Mouse (Mus musculus): ENCODE measurements at regions not wholly inside any gene's neighbourhood (a gene's known extent, or its start where the extent isn't known, plus 50 kb on each side); places are given as distances from the start of the nearest gene placed in this dataset.

DNA sequence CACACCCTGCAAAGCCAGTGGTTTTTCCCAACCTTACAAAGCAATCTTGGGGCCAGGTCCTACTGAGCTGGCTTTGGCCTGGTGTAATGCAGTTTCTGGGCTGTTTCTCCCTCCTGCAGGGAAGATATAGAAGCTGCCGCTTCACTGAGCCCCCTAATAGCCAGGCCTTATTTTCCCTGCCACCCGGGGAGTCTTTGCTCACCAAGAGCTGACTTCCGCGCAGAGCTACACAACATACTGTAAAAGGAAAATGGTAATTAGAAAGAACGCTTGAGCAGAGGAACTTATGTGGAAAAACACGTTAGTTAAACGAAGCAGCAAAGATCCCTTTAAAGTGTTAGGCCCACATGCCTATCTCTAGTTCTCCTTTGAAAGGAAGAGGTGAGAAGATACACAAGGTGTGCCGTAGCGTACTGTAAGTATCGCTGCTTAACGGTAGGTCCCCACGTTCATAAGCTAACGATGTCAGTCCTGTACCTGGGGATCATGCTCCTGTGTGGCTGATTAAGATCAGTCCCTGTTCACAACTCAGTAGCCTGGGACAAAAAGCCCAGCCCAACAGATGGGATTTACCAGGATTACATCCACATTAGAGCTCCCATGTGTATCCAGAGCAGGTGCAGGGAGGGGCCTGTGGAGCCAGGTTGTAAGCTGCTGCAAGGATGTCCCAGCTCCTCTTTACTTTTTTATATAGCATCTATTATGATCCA lies 307.5 kb upstream of the Chd6 start:
- Histone ChIP-seq H3K36me3 (ENCODE audit: control insufficient read depth, insufficient read depth, low read length) (no peaks in the 10 kb centered on the region), H3K27ac (replicated peaks; ENCODE audit: low read depth, low read length) (no peak overlapping the region), H3K4me2 (ENCODE audit: low read depth, severe bottlenecking) (no peak overlapping the region), H3K4me1 (ENCODE audit: control insufficient read depth, insufficient read depth, low read length) (no peaks in the 10 kb centered on the region), H3K9me3 (ENCODE audit: control insufficient read depth, low read length) (no peaks in the 10 kb centered on the region), H3K4me3 (ENCODE audit: low read depth, low read length) (no peak overlapping the region), H3K9ac (ENCODE audit: low read length) (no peak overlapping the region), H3K27me3 (ENCODE audit: control insufficient read depth, insufficient read depth, low read length) (no peaks in the 10 kb centered on the region)
- no peak for ATAC-seq (ENCODE audit: insufficient number of reproducible peaks, low FRiP score, low TSS enrichment, low read depth)
- 75% methylated on average over 13 of the region's 13 CpGs for WGBS
- no peak for DNase-seq (ENCODE audit: low spot score)

DNA sequence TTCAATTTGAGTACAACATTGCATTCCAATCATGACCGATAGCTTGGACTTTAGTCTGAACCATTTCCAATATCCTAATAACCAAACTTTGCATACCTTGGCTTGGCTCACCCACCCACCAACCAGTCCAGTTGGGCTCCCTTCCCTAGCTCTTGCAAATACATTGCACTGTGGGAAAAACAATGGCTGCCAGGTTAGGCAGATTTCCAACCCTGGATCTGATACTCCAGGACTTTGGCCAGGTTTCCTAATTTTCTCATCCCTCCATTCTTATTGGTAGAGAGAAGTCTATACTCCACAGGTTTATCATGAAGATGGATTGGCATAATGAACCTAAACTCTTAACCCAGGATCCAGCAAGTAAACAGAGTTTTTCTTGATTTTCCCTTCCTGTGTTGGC lies 299.4 kb upstream of the Chd6 start:
- Histone ChIP-seq H3K27ac (replicated peaks; ENCODE audit: low read depth, low read length) (no peak overlapping the region), H3K27me3 (ENCODE audit: control insufficient read depth, insufficient read depth, low read length) (no peaks in the 10 kb centered on the region), H3K9me3 (ENCODE audit: control insufficient read depth, low read length) (no peaks in the 10 kb centered on the region), H3K4me3 (ENCODE audit: low read depth, low read length) (no peak overlapping the region), H3K4me2 (ENCODE audit: low read depth, severe bottlenecking) (no peak overlapping the region), H3K4me1 (ENCODE audit: control insufficient read depth, insufficient read depth, low read length) (no peaks in the 10 kb centered on the region), H3K36me3 (ENCODE audit: control insufficient read depth, insufficient read depth, low read length) (no peaks in the 10 kb centered on the region), H3K9ac (ENCODE audit: low read length) (no peak overlapping the region)
- ATAC-seq (ENCODE audit: insufficient number of reproducible peaks, low FRiP score, low TSS enrichment, low read depth) (no peak), DNase-seq (ENCODE audit: low spot score) (no peak)
- 93% methylated on average over 1 of the region's 1 CpGs for WGBS

DNA sequence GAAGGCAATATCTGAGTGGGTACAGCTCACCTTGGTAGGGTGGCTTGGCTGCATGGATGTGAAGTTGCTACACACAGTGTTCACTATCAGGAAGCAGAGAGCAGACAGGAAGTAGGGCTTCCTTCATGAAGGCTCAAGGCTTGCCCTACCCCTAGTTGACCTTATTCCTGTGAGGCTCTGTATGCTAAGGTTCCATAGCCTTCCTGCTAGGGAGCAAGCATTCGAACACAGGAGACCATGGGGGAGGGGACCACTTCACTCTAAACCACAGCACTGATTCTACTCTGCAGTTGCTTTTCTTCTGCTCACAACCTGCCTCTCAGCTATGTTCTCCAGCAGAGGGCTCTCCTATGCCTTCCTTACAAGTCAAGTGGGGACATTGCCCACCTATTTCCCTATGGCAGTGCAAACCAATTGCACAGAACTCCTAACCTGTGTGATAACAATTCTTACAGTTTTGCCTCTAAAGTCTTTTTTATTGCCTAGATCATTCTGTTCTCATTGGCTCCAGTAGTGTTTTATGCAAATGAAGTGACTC lies 297.0 kb upstream of the Chd6 start:
- Histone ChIP-seq H3K4me3 (ENCODE audit: low read depth, low read length) (no peak overlapping the region), H3K9ac (ENCODE audit: low read length) (no peak overlapping the region), H3K9me3 (ENCODE audit: control insufficient read depth, low read length) (no peaks in the 10 kb centered on the region), H3K27me3 (ENCODE audit: control insufficient read depth, insufficient read depth, low read length) (no peaks in the 10 kb centered on the region), H3K4me2 (ENCODE audit: low read depth, severe bottlenecking) (no peak overlapping the region), H3K36me3 (ENCODE audit: control insufficient read depth, insufficient read depth, low read length) (no peaks in the 10 kb centered on the region), H3K27ac (replicated peaks; ENCODE audit: low read depth, low read length) (no peak overlapping the region), H3K4me1 (ENCODE audit: control insufficient read depth, insufficient read depth, low read length) (no peaks in the 10 kb centered on the region)
- DNase-seq (ENCODE audit: low spot score) (no peak), ATAC-seq (ENCODE audit: insufficient number of reproducible peaks, low FRiP score, low TSS enrichment, low read depth) (no peak)
- WGBS = 53% methylated on average over 1 of the region's 1 CpGs

DNA sequence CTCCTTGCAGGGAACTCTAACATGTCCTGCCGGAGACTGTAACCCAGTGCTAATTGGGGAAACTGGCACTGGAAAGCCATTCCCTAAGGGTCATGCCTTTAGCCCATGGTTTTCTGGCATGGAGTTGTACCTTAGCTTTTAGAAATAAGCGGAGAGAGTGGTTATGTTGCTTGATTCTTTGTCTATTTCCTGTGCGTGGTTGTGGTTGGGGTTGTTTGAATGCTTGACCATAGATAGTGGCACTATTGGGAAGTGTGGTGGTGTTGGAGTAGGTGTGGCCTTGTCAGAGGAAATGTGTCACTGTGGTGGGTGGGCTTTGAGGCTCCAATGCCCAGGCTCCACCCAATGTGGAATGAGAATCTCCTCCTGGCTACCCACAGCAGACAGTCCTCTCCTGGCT lies 289.2 kb upstream of the Chd6 start:
- H3K4me2 ChIP-seq (ENCODE audit: low read depth, severe bottlenecking) = no peak overlapping the region
- 87% methylated on average over 3 of the region's 3 CpGs for WGBS

DNA sequence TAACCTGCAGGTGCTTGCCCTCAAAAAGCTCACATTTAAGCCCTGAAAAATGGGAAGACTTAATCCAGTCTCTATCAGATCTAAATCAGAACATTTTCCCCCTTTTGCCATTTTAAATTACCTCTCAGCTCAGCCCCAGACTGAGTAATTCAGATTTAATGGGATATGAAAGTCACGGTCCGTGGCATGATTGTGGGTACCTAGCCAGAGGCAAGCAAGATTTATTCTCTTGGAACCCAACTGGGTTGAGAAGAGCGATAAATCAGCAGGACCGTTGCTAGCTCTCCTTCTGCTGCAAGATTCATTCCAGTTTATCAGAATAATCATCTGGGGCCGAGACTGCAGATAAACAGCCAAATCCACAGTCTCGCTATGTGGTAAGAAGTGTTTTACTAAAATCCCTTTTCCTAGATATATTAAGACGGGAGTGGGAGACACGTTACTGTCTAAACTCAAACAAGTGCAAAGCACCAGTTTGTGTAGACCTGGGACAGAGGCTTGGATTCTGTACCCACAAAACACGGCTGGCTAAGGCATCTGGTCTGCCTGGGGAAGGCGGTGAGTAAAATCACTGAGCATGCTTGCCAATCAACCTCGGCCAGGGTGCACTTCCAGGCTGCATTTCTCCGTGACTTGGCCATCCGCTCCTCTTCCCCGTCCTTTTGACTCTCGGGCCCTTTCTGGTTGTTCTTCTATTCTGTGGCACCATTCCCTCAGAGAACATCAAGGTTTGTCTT lies 282.2 kb upstream of the Chd6 start:
- Histone ChIP-seq H3K4me1 (ENCODE audit: control insufficient read depth, insufficient read depth, low read length) (no peaks in the 10 kb centered on the region), H3K9me3 (ENCODE audit: control insufficient read depth, low read length) (no peaks in the 10 kb centered on the region), H3K4me2 (ENCODE audit: low read depth, severe bottlenecking) (no peak overlapping the region), H3K36me3 (ENCODE audit: control insufficient read depth, insufficient read depth, low read length) (no peaks in the 10 kb centered on the region), H3K27ac (replicated peaks; ENCODE audit: low read depth, low read length) (no peak overlapping the region), H3K9ac (ENCODE audit: low read length) (no peak overlapping the region), H3K27me3 (ENCODE audit: control insufficient read depth, insufficient read depth, low read length) (no peaks in the 10 kb centered on the region), H3K4me3 (ENCODE audit: low read depth, low read length) (no peak overlapping the region)
- ATAC-seq (ENCODE audit: insufficient number of reproducible peaks, low FRiP score, low TSS enrichment, low read depth) = no peak
- no peak for DNase-seq (ENCODE audit: low spot score)
- 80% methylated on average over 15 of the region's 15 CpGs for WGBS

More for the DNA sequence above, 289.2 kb upstream of the Chd6 start:
- H3K9ac ChIP-seq (ENCODE audit: low read length) = no peak overlapping the region
- no peaks in the 10 kb centered on the region for H3K9me3 ChIP-seq (ENCODE audit: control insufficient read depth, low read length)
- no peaks in the 10 kb centered on the region for H3K27me3 ChIP-seq (ENCODE audit: control insufficient read depth, insufficient read depth, low read length)
- DNase-seq (ENCODE audit: low spot score) (no peak), ATAC-seq (ENCODE audit: insufficient number of reproducible peaks, low FRiP score, low TSS enrichment, low read depth) (no peak)
- no peaks in the 10 kb centered on the region for H3K36me3 ChIP-seq (ENCODE audit: control insufficient read depth, insufficient read depth, low read length)
- no peak overlapping the region for H3K27ac ChIP-seq (replicated peaks; ENCODE audit: low read depth, low read length)
- H3K4me3 ChIP-seq (ENCODE audit: low read depth, low read length) = no peak overlapping the region
- no peaks in the 10 kb centered on the region for H3K4me1 ChIP-seq (ENCODE audit: control insufficient read depth, insufficient read depth, low read length)

DNA sequence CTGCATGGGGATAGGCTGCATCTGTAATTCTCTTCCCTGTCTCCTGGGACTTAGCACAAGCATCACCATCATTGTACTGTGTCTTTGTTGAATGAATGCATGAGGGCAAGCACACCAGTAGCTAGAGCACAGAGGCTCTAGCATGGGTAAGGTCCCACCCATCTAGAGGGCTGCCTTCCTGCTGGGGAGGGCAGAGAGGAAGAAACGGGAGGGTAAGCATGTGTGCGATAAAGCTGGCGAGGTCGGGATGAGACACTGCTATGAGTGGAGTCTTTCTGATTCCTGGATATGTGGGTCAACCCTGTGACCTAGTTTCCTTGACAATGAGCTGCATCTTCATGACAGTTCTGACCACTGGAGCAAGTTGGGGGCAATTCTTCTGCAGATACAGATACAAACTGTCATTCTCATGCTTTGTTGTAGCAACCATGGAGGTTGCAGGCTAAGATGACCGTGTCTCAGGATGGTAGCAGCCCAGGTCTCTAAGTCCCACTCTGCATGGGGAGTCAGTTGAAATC lies 280.5 kb upstream of the Chd6 start:
- Histone ChIP-seq H3K27me3 (ENCODE audit: control insufficient read depth, insufficient read depth, low read length) (no peaks in the 10 kb centered on the region), H3K36me3 (ENCODE audit: control insufficient read depth, insufficient read depth, low read length) (no peaks in the 10 kb centered on the region), H3K9me3 (ENCODE audit: control insufficient read depth, low read length) (no peaks in the 10 kb centered on the region), H3K9ac (ENCODE audit: low read length) (no peak overlapping the region), H3K27ac (replicated peaks; ENCODE audit: low read depth, low read length) (no peak overlapping the region), H3K4me1 (ENCODE audit: control insufficient read depth, insufficient read depth, low read length) (no peaks in the 10 kb centered on the region), H3K4me2 (ENCODE audit: low read depth, severe bottlenecking) (no peak overlapping the region), H3K4me3 (ENCODE audit: low read depth, low read length) (no peak overlapping the region)
- WGBS = 81% methylated on average over 5 of the region's 5 CpGs
- ATAC-seq (ENCODE audit: insufficient number of reproducible peaks, low FRiP score, low TSS enrichment, low read depth) = no peak
- no peak for DNase-seq (ENCODE audit: low spot score)

DNA sequence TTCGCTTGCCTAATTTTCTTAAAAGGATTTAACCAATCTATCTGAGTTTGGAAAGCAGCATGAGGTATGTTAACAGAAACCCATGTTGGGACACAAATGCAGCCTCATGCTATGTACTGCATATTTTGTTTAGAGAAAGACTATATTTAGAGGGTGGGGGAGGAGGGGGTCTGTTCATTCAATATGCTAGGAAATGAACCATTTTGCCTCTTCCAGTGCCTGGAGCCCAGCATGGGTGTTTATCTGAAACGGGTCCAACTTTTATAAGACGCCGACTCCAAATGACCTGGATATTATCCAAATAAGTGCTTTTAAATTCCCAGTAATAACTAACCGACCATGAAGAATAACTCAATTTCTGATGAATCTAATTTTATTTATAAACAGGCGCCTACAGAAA lies 278.2 kb upstream of the Chd6 start:
- no peak overlapping the region for H3K4me3 ChIP-seq (ENCODE audit: low read depth, low read length)
- DNase-seq (ENCODE audit: low spot score) = no peak

DNA sequence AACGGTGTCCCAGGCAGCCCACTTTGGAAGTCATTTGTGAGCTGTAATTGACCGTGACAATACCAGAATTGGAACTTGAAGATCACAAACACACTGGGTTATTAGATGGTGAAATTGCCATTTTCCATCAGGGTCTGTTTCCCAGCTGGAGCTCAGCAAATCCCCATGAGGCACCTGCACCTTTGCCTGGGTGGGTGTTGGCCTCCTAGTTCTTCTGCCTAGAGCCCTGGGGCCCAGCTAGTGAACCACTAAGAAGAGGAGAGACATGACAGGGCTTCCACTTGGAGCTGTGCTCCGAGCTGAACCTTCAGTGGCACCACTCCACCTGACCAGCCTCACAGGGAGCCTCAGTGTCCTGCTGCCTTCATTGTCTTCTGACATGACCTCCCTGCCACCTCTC lies 273.5 kb upstream of the Chd6 start:
- Histone ChIP-seq H3K9me3 (ENCODE audit: control insufficient read depth, low read length) (no peaks in the 10 kb centered on the region), H3K27me3 (ENCODE audit: control insufficient read depth, insufficient read depth, low read length) (no peaks in the 10 kb centered on the region), H3K4me1 (ENCODE audit: control insufficient read depth, insufficient read depth, low read length) (no peaks in the 10 kb centered on the region), H3K27ac (replicated peaks; ENCODE audit: low read depth, low read length) (no peak overlapping the region), H3K36me3 (ENCODE audit: control insufficient read depth, insufficient read depth, low read length) (no peaks in the 10 kb centered on the region), H3K9ac (ENCODE audit: low read length) (no peak overlapping the region), H3K4me3 (ENCODE audit: low read depth, low read length) (no peak overlapping the region), H3K4me2 (ENCODE audit: low read depth, severe bottlenecking) (no peak overlapping the region)
- no peak for ATAC-seq (ENCODE audit: insufficient number of reproducible peaks, low FRiP score, low TSS enrichment, low read depth)
- 88% methylated on average over 3 of the region's 3 CpGs for WGBS
- no peak for DNase-seq (ENCODE audit: low spot score)

More for the DNA sequence above, 278.2 kb upstream of the Chd6 start:
- no peaks in the 10 kb centered on the region for H3K4me1 ChIP-seq (ENCODE audit: control insufficient read depth, insufficient read depth, low read length)
- H3K27ac ChIP-seq (replicated peaks; ENCODE audit: low read depth, low read length) = no peak overlapping the region
- no peak overlapping the region for H3K9ac ChIP-seq (ENCODE audit: low read length)
- WGBS = 91% methylated on average over 6 of the region's 6 CpGs
- no peak for ATAC-seq (ENCODE audit: insufficient number of reproducible peaks, low FRiP score, low TSS enrichment, low read depth)
- H3K27me3 ChIP-seq (ENCODE audit: control insufficient read depth, insufficient read depth, low read length) = no peaks in the 10 kb centered on the region
- H3K9me3 ChIP-seq (ENCODE audit: control insufficient read depth, low read length) = no peaks in the 10 kb centered on the region
- no peaks in the 10 kb centered on the region for H3K36me3 ChIP-seq (ENCODE audit: control insufficient read depth, insufficient read depth, low read length)
- no peak overlapping the region for H3K4me2 ChIP-seq (ENCODE audit: low read depth, severe bottlenecking)
